Mouse (Mus musculus) NIH3T3 (cell line): ENCODE results near the gene Rnf182.

Source experiments
- DNase-seq: peaks from one replicate; pipeline ENCODE4 v3.0.0-alpha.2; 2012; ENCODE audit warnings: low read depth

Gene Rnf182

DNA sequence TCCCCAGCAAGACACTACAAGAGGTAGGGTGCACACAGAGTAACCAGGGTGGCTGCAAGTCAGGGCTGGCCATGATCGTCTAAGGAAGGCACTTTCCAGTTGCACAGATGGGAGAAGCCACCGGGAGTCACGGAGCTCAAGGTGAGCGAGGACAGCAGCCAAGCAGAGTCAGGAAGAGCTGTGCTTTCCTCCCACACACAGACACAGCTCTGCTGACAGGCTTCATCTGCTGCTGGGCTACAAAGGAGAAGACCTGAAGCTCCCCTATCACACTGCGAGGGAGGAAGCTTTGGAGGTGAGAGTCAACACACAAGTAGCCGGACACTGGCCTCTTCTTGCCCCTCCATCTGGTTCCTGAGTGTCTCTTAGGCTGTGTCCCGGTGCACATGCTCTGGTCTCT is 83.0 kb downstream of the Rnf182 start:
- DNase-seq = no peak

- no peak for DNase-seq
These were observed 88.0 kb downstream of the Rnf182 start for GRCm38 (mm10) chr13:43703471-43703870.

GRCm38 (mm10) chr13:43704533-43705116 is 89.1 kb downstream of the Rnf182 start:
- DNase-seq = no peak

DNA sequence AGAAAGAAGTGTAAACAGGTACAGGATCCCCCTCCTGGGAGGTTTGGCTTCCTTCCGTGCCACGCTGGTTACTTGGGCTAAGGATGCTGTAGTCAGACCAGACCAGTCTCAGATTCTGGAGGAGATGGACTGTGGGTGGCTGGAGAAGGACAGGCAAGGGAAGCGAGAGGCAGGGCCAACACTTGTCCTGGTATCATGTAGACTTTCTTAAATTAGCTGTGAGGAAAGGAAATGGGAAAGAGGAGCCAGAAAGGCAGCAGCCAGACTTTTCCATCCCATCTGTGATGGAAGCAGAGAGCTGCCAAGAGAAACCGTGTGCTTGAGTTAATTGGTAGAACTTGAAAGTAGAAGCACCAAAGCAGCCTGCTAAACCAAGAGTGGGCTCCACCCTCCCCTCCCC is 90.9 kb downstream of the Rnf182 start:
- DNase-seq = no peak

- no peak for DNase-seq
These were observed 94.0 kb downstream of the Rnf182 start for GRCm38 (mm10) chr13:43709529-43709928.

GRCm38 (mm10) chr13:43711708-43712314 is 96.3 kb downstream of the Rnf182 start:
- DNase-seq = no peak

GRCm38 (mm10) chr13:43714741-43715140 is 99.2 kb downstream of the Rnf182 start:
- DNase-seq = no peak

GRCm38 (mm10) chr13:43715466-43715865 is 100.0 kb downstream of the Rnf182 start:
- DNase-seq = no peak

- no peak for DNase-seq
These were observed 101.1 kb downstream of the Rnf182 start for GRCm38 (mm10) chr13:43716514-43717036.

GRCm38 (mm10) chr13:43718173-43718572 is 102.7 kb downstream of the Rnf182 start:
- no peak for DNase-seq

- DNase-seq = no peak
These were observed 105.0 kb downstream of the Rnf182 start for GRCm38 (mm10) chr13:43720496-43720895.
